Mouse (Mus musculus) spleen, postnatal 10 days (tissue): ENCODE data around the gene Ina.

Experiments
- DNase-seq, 2 experiments: peaks; one replicate each; pipeline ENCODE4 v3.0.0; 2021 to 2022; ENCODE audit warnings: low spot score in 2 of 2

The Ina gene

DNA sequence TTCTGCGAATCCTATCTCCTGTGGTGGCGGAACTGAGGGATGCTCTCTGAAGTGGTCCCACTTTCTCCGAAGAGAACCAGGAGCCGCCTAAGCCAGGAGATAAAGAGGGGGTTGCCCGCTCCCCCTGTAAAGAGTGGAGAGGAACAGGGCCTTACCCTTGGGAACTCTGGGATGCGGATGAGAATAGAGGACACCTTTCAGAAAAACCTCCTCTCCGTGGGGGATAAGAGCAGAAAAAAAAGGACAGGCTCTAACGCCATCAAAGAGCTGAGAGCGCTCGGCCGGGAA lies 395 bp upstream of the Ina start:
- DNase-seq, result no peak

- no peak for DNase-seq
These were observed 898 bp downstream of the Ina start for GRCm38 (mm10) chr19:47015396-47015795.

DNA sequence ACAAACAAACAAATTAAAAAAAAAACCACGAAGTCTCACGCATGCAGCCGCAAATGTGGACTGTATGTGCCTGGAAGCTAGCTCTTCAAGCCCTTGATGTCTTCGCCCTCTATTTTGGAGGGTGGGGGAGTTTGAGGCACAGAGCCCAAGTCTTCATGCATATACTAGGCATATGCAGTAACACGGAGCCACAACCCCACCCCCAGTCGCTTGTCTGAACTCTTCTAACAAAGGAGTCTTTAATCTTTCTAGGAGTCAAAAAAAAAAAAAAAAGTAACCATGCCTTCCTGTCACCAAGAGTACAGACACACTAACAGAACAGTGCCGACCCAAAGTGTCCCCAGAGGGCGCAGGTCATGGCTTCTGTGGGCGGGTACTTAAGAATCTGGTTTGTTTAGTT lies 1.5 kb downstream of the Ina start:
- DNase-seq, result no peak

GRCm38 (mm10) chr19:47016487-47016886 lies 2.0 kb downstream of the Ina start:
- DNase-seq, result peak; percentile 45 to 86

DNA sequence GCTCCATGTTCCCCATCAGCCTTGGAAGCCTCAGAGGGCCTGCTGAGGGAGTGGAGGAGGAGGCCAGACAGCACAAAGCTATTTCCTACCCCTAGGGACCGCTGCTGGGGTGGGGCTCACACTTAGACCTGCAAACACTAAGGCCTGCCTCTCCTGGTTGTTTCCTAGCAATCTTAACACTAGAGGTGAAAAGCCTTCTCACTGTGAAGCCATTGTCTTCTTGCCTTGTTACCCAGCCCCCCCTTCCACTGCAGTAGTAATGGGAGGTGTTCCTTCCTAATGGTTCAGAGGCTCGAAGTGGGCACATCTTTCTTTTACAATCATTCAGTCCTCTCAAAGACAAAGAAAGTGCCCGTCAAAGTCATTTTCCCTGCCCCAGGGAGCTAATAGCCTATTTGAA lies 3.3 kb downstream of the Ina start:
- no peak for DNase-seq

DNA sequence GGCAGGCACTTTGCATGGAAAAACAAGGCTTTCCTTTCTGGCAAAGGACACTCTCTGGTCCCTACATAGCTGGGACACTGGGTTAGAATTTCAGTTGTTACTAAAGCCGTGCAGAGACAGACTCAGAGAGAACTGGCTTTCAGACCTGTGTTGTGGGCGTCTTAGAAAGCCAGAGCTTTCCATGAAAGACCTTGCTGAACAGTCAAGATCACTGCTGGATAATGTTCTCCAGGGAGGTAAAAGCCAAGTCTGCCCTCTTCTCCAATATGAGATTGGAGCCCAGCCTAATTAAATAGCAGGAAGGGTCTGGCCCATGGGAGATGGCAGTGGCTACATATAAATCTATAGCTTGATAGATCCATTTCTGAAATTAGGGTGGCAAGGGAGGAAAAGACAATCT lies 3.8 kb downstream of the Ina start:
- no peak for DNase-seq

- DNase-seq, result no peak
These were observed 4.8 kb downstream of the Ina start for GRCm38 (mm10) chr19:47019326-47019725.

DNA sequence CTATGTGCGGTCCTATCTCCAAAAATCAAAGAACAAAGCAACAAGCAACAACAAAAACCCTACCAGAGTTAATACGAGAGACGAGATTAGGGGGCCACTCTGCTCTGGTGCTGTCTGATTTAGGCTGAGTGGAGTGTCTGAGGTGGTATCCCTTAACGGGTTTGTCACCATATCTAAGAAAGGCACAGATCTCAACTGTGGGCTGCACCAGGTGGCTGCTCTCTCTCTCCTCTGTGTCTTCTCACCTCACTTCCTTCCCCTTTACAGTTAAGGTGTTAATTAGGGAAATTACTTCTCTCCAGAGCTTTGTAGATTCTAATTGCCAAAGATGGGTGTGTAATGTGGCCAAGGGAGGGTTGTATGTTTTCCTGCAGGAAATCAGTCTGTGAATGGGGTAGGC lies 8.2 kb downstream of the Ina start:
- no peak for DNase-seq

- DNase-seq, result no peak
These were observed 9.0 kb downstream of the Ina start for GRCm38 (mm10) chr19:47023546-47023945.

DNA sequence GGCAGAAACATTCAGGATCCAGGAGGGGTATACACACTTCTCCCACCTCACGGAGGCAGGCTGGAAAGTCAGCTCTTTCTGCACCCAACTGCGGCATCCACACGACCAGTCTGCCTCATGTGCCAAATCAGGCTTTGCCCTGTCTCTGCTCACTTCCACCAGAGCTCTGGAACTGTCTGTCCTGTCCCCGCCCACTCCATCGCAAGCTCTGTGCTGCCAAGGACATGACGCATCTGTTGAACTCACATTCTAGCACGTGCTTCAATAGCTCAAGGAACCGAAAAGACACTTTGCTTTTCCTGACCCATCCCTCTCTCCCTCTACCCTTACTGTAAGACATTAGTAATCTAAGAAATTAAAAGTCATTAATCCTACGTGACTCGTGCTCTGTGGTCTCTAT lies 10.5 kb downstream of the Ina start:
- DNase-seq, result no peak

DNA sequence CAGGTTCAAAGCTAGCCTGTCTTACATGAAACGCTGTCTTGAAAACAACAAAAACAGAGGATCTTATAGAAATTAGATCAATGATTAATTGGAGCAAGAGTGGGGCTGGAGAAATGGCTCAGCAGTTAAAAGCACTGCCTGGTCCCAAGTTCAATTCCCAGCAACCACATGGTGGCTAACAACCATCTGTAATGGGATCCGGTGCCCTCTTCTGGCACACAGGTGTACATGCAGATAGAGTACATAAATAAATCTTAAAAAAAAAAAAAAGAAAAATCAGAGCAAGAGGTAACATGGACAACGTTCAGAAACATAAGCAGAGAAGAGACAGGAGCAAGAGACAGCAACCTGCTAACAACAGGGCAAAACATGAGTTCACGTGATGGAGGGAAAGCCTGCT lies 12.0 kb downstream of the Ina start:
- no peak for DNase-seq

DNA sequence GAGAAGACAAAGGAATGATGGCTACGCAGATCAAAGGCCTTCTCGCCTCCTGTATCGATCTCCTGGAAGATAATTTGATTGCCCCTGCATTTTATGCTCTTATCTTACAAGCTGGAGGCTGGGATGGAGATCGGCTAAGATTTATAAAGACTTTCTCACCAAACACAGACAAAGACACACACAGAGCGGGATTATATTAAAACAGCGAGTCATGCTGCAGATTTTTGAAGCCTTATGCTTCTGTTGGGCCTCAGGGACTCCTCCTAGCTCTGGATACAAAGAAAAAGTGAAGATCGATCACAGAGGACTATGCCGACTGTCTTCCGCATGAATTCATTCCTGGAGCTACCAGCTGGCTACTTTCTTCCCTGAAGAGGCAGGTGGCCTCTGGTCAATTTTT lies 15.3 kb downstream of the Ina start:
- DNase-seq, result no peak

- no peak for DNase-seq
These were observed 17.3 kb downstream of the Ina start for GRCm38 (mm10) chr19:47031770-47032169.

DNA sequence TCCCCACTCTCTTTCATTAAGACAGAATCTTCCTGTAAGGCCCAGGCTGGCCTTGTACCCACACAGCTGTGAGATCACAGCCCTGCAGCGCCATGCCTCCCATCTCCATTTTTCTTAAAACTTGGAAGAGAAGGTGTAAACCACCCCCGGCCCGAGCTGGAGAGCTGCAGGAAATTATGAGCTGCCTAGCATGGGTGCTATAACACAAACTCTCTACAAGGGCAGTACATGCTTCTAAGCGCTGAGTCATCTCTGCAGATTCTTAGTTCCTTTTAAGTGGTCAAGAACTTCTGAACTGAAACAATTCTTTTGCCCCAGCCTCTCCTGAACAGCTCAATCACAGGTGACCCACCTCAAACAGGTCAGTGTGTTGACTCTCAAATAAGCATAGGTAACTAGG lies 20.4 kb downstream of the Ina start:
- DNase-seq, result no peak

DNA sequence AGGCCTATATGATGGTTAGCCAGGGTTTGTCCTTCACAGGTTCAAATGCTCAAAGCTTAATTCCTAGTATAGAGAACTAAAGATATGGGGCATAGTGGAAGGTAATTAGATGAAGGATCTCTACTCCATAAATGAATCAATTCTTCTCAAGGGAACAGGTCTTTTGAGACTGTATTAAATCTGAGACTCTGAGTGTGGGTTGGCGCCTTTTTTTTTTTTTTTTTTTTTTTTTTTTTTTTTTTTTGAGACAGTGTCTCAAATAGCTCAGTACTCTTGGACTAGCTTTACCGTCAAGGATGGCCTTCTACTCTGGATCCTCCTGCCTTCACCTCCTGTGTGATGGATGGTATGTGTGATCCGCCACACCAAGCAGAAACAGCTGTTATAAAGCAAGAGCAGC lies 22.1 kb downstream of the Ina start:
- no peak for DNase-seq

DNA sequence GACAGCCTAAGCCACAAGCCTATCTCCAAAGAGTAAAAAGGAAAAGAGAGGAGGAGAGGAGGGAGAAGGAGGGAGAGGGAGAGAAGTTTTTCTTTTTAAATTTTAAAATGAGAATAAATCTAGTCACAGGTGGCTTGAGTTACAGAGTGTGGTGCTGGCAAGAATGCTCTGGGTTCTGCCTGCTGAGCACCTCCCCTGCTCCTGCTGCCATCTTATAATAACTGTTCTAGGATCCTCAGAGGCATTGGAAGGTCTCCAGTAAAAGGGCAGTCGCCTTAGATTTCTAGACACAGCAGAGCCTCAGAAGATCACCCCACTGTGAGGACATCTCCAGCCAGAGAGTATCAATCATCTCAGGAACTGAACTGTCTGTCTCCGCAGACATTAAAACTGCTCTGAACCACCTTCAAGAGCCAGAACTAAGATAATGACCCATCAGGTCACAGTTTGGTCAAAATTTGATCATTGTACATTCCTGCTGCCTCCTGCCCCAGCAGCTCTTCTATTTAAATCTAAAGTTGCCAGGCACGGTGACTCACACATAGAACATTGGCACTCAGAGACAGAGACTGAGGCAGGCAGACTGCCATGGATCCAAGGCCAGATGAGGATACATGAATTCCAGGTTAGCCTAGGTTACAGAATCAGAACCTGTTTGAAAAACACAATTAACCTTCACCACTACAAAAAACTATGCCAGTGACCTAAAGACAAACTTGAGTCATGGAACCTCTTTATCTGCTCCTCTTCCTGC lies 26.4 kb downstream of the Ina start:
- DNase-seq, result no peak

- no peak for DNase-seq
These were observed 29.1 kb downstream of the Ina start for GRCm38 (mm10) chr19:47043608-47044007.

- DNase-seq, result no peak
These were observed 31.8 kb downstream of the Ina start for GRCm38 (mm10) chr19:47046343-47046742.

- DNase-seq, result no peak
These were observed 32.8 kb downstream of the Ina start for GRCm38 (mm10) chr19:47047236-47047833.

GRCm38 (mm10) chr19:47049061-47049460 lies 34.6 kb downstream of the Ina start:
- DNase-seq, result no peak

DNA sequence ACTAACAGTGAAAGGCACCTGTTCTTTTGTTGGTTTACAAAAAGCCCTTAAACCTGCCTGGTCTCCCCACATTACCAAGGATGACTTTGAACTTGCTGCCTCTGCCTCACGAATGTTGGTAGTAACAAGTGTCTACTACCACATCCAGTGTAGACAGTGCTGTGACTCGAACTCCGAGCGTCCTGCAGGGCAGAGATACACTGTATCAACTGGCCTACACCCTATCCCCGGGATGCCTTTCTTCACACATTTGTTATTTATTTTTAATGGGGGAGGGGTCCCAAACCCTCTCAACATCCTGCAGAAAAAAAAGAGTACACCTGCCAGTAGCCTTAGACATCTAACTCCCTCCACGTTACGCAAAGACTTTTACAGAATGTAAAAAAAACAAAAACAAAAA lies 35.3 kb downstream of the Ina start:
- DNase-seq, result no peak

DNA sequence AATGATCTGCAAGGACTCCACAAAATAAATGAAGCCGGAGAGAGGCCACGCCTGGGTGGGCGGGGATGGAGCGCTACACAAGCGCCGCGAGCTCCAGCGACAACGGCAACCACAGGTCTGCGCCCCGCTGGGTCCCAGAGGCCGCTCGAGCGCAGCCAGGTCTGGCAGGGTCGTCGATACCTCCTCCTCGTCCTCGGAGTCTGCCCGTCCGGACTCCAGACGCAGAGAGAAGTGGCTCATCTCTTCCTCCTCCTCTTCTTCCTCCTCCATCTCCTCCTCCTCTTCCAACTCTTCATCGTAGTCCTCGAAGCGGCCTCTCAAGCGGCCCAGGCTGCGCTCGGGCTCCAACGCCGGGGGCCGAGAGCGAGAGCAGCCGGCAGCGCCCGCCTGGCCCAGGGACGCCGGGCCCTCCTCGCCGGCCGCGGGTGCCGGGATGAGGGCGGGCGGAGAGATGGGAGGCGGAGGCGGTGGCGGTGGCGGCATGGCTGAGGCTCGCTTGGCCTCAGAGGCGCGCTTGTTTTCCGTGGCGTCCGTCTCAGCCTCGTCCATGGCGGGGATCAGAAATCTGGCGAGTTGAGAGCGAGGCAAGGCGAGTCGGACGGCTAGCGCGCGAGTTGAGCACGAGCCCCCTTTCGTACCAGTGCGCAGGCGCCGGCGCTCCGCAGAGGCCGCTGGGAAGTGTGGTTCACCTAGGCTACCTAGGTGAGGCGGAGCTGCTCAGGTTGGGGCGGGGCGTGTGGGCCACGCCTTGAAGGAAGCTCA lies 36.0 kb downstream of the Ina start, which contains the start of gene Pcgf6:
TSS of gene Pcgf6 (minus strand) at position 636 of the 762 bp plus-strand sequence.
- peak; percentile 69 to 85 for DNase-seq

GRCm38 (mm10) chr19:47052927-47053326 lies 38.4 kb downstream of the Ina start:
- DNase-seq, result no peak
